Mouse (Mus musculus): ENCODE measurements around the gene Nrip3. TPM values are rescaled to one million over a fixed set of nuclear protein-coding genes. Genes with fewer than 3 reads are reported as not detected.

Gene Nrip3
- 9.8 and 12.2 TPM in 2 replicates for polyA plus RNA-seq (2012; rRNA removed)

DNA sequence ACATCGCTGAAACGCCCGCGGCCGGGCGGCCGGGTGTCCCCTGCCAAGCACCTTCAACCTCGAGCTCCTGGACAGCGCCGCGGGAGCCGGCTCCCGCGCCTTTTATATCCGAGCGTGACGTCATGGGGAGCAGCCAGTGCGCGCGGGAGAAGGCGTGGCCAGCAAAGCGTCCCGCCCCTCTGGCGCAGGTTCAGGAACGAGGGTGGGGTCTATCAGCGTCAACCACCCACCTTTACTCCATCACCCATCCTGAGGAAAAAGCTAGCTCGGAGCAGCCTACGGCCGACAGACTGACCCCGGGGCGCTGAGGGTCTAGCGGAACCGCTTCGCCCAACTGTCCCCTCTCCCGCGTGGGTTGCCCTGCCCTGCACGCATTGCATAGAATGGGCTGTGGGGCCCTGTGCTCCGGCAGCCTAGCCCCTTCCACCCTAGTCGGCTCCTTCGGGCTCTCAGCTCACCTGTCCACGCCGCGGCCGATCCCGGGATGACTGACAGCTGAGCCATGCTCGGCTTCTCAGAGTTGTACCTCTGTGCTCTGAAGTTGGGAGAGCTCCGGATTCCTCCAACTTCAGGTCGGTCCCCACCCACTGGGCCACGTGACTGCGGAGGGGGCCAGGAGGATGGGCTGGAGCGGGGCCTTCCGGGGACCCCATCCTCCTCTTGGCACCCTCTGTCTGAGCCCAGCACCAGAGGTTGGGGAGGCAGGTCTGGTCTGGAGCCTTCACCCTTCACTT, at the start of gene Nrip3:
Gene Nrip3, minus strand, starts transcription at position 556 of the 734 bp plus-strand sequence.

DNA sequence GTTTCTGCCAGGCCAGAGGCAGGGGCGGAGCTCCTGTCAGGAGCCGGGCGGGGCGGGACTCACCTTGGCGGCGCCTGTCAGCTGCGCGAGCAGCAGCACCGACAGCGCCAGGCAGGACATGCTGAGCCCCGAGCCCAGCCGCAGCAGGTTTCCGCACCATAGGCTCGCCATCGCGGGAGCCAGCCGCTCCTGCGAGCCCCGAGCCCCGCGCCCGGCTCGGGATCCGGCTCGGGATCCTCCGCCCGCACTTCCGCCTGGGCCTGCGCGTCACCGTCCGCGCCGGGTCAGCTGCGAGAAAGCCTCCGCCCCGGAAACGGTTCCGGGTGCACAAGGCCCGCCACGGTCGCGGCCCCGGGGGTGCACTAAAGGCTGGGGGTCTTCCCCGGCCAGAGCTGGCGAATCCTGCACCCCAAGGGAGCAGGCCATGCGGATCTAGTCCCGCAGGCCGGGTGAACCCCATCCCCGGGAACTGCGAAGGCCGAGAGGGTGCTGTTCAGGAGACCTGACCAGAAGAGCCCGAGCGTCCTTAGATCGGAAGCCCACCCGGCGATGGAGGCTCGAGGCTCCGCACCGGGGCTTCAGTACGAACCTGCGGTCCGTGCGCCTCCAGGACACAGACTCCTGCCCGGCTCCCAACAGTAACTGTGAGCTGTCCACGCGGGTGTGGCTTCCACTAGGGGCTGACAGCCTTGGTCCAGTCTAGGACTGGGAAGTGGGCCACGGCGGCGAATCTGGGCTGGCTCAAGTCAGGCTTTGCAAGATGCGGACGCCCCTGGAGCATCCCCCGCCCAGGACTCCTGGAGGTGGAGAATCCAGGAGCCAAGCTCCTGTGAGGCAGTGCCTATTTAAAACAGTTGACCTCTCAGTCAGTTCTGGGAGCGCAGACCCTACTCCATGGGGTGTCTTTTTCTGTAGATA, 29.6 kb downstream of the Nrip3 start, which contains the start of gene Tmem9b:
Gene Tmem9b, minus strand, starts transcription at position 868 of the 918 bp plus-strand sequence.

GRCm38 (mm10) chr7:109731626-109732025, 50.2 kb downstream of the Nrip3 start, which contains the start of gene Ascl3:
Gene Ascl3, minus strand, starts transcription at chr7:109731726.

GRCm38 (mm10) chr7:109723697-109724096, 58.1 kb downstream of the Nrip3 start, which contains the start of gene BC051019:
Gene BC051019, minus strand, starts transcription at chr7:109723850.

Other genes starting within 250 kb of the Nrip3 start
- 16.1 and 18.5 TPM in 2 replicates for gene St5, start 78.4 kb downstream of the Nrip3 start, polyA plus RNA-seq (2012; rRNA removed)
- 11.4 and 12.3 TPM in 2 replicates for gene Akip1, start 78.3 kb downstream of the Nrip3 start, polyA plus RNA-seq (2012; rRNA removed)
- 0.23 and 0.41 TPM in 2 replicates for gene BC051019, start 58.2 kb downstream of the Nrip3 start, polyA plus RNA-seq (2012; rRNA removed)
- 0.13 and 0.15 TPM in 2 replicates for gene Ascl3, start 50.3 kb downstream of the Nrip3 start, polyA plus RNA-seq (2012; rRNA removed)
- gene Tmem9b, start 29.1 kb downstream of the Nrip3 start, polyA plus RNA-seq (2012; rRNA removed) = 89.7 and 97.2 TPM in 2 replicates
- 0.48 and 0.68 TPM in 2 replicates for gene Scube2, start 83.7 kb upstream of the Nrip3 start, polyA plus RNA-seq (2012; rRNA removed)
- gene Dennd5a, start 178.4 kb upstream of the Nrip3 start, polyA plus RNA-seq (2012; rRNA removed) = 125 and 126 TPM in 2 replicates
- 45.3 and 47.1 TPM in 2 replicates for gene Tmem41b, start 204.9 kb upstream of the Nrip3 start, polyA plus RNA-seq (2012; rRNA removed)
- 50.7 and 55.3 TPM in 2 replicates for gene Ipo7, start 236.2 kb upstream of the Nrip3 start, polyA plus RNA-seq (2012; rRNA removed)